ENCODE assay signal across 10 mouse cellular contexts in genomic region chr10:70963599-70964193, GRCm38 (mm10).
DNase-seq lines count a peak whose midpoint lies in the region; ATAC-seq and TF ChIP-seq lines count a peak whose summit lies in the region.
"Had no signal": no experiment of that assay in that cellular context is flagged by ENCODE, and none has a peak within 500 bp of the region (broad histone marks: within the 10 kb centered on the region; RNA-seq: fewer than 3 reads in every experiment).

No protein-coding gene starts in this region.

- no peak for TF ChIP-seq POLR2A in cortical plate, adult 2 months (IDR thresholded peaks at IDR 0.05; ENCODE audit: extremely low read depth, insufficient read depth, low read length)

- no peak overlapping the region for H3K4me3 ChIP-seq in hindbrain, embryonic 14.5 days (replicated peaks; ENCODE audit: low read length)
- H3K4me3 ChIP-seq in hindbrain, embryonic 16.5 days (ENCODE audit: low read length) = no peak overlapping the region
- no peak overlapping the region for H3K4me3 ChIP-seq in cortical plate, adult 2 months (ENCODE audit: insufficient read depth, low read length)
- no peak overlapping the region for H3K4me3 ChIP-seq in lung, embryonic 14.5 days (ENCODE audit: low read depth, low read length)
- H3K4me3 ChIP-seq: embryonic facial prominence, embryonic 15.5 days; liver, embryonic 15.5 days had no signal

- H3K4me1 ChIP-seq in hindbrain, embryonic 14.5 days (replicated peaks; ENCODE audit: control insufficient read depth, insufficient read depth, low read length) = no peaks in the 10 kb centered on the region
- no peaks in the 10 kb centered on the region for H3K4me1 ChIP-seq in hindbrain, embryonic 16.5 days (ENCODE audit: control insufficient read depth, insufficient read depth, low read depth, low read length)
- H3K4me1 ChIP-seq in cortical plate, adult 2 months (ENCODE audit: control insufficient read depth, insufficient read depth, low read length) = no peaks in the 10 kb centered on the region
- H3K4me1 ChIP-seq in lung, embryonic 14.5 days (ENCODE audit: insufficient read depth) = 0 out of 2 replicates have a peak, but pooled peaks cover 2% of the 10 kb centered on the region
- H3K4me1 ChIP-seq: liver, embryonic 15.5 days had no signal

- no peaks in the 10 kb centered on the region for H3K36me3 ChIP-seq in hindbrain, embryonic 14.5 days (replicated peaks; ENCODE audit: control insufficient read depth, insufficient read depth)
- no peaks in the 10 kb centered on the region for H3K36me3 ChIP-seq in hindbrain, embryonic 16.5 days (ENCODE audit: control insufficient read depth, insufficient read depth, low read length)
- H3K36me3 ChIP-seq in lung, embryonic 14.5 days (ENCODE audit: insufficient read depth) = no peaks in the 10 kb centered on the region
- H3K36me3 ChIP-seq: embryonic facial prominence, embryonic 15.5 days; liver, embryonic 15.5 days had no signal

- peak; percentile 95 for DNase-seq in hindbrain, embryonic 14.5 days (ENCODE audit: low spot score)
- DNase-seq in 3134 (ENCODE audit: extremely low read depth, insufficient read length, low spot score) (peak; percentile 24), ES-CJ7 (ENCODE audit: low read depth, low spot score) (peak; percentile 72)
- DNase-seq in lung, embryonic 14.5 days = peak; percentile 91
- no peak for DNase-seq in urinary bladder, postnatal 10 days (ENCODE audit: low spot score)
- DNase-seq in frontal cortex, postnatal 14 days (ENCODE audit: low spot score in 2 of 2) = no peak

- no peak for ATAC-seq in hindbrain, embryonic 14.5 days (ENCODE audit: low FRiP score)
- no peak for ATAC-seq in hindbrain, embryonic 16.5 days
- no peak for ATAC-seq in lung, embryonic 14.5 days (ENCODE audit: insufficient read depth)

- no peak overlapping the region for H3K9ac ChIP-seq in hindbrain, embryonic 14.5 days
- no peak overlapping the region for H3K9ac ChIP-seq in hindbrain, embryonic 16.5 days (ENCODE audit: low read depth, low read length)
- no peak overlapping the region for H3K9ac ChIP-seq in lung, embryonic 14.5 days
- H3K9ac ChIP-seq: embryonic facial prominence, embryonic 15.5 days; liver, embryonic 15.5 days had no signal

- H3K9me3 ChIP-seq in hindbrain, embryonic 14.5 days (ENCODE audit: control insufficient read depth, low read length) = no peaks in the 10 kb centered on the region
- no peaks in the 10 kb centered on the region for H3K9me3 ChIP-seq in hindbrain, embryonic 16.5 days (ENCODE audit: control insufficient read depth, low read length)
- no peaks in the 10 kb centered on the region for H3K9me3 ChIP-seq in lung, embryonic 14.5 days (ENCODE audit: low read depth, low read length)
- H3K9me3 ChIP-seq: embryonic facial prominence, embryonic 15.5 days; liver, embryonic 15.5 days had no signal

- WGBS in hindbrain, embryonic 14.5 days = 54% methylated on average over 8 of the region's 8 CpGs
- 54% methylated on average over 8 of the region's 8 CpGs for WGBS in hindbrain, embryonic 16.5 days
- WGBS in lung, embryonic 14.5 days = 46% methylated on average over 8 of the region's 8 CpGs

- H3K4me2 ChIP-seq in hindbrain, embryonic 14.5 days (replicated peaks) = no peak overlapping the region
- no peak overlapping the region for H3K4me2 ChIP-seq in hindbrain, embryonic 16.5 days (ENCODE audit: low read length)
- H3K4me2 ChIP-seq in lung, embryonic 14.5 days = no peak overlapping the region
- H3K4me2 ChIP-seq: embryonic facial prominence, embryonic 15.5 days; liver, embryonic 15.5 days had no signal

- peak; percentile 29; the same call in 1 of the 2 replicates for TF ChIP-seq CTCF in cortical plate, adult 2 months (IDR thresholded peaks at IDR 0.05; ENCODE audit: extremely low read depth, insufficient read depth, low read length)
- TF ChIP-seq CTCF in lung, embryonic 14.5 days (IDR thresholded peaks at IDR 0.05; ENCODE audit: low read depth) = peak; percentile 79

- H3K27ac ChIP-seq in hindbrain, embryonic 14.5 days = no peak overlapping the region
- H3K27ac ChIP-seq in hindbrain, embryonic 16.5 days (ENCODE audit: low read depth, low read length) = no peak overlapping the region
- H3K27ac ChIP-seq in cortical plate, adult 2 months (ENCODE audit: insufficient read depth, low read length) = no peak overlapping the region
- no peak overlapping the region for H3K27ac ChIP-seq in lung, embryonic 14.5 days (ENCODE audit: low read depth)
- H3K27ac ChIP-seq: embryonic facial prominence, embryonic 15.5 days; liver, embryonic 15.5 days had no signal

- no peaks in the 10 kb centered on the region for H3K27me3 ChIP-seq in hindbrain, embryonic 14.5 days (ENCODE audit: control insufficient read depth, insufficient read depth, low read length)
- no peaks in the 10 kb centered on the region for H3K27me3 ChIP-seq in hindbrain, embryonic 16.5 days (replicated peaks; ENCODE audit: control insufficient read depth, insufficient read depth, low read length)
- no peaks in the 10 kb centered on the region for H3K27me3 ChIP-seq in lung, embryonic 14.5 days (ENCODE audit: insufficient read depth, low read length)
- H3K27me3 ChIP-seq: embryonic facial prominence, embryonic 15.5 days; liver, embryonic 15.5 days had no signal

Comparison
In these comparisons a context has a peak if more than half of its experiments do, and no peak if none do; other contexts are left out.
1. DNase-seq: peak in hindbrain, embryonic 14.5 days (single experiment), 3134 (single experiment), ES-CJ7 (single experiment) and lung, embryonic 14.5 days (single experiment); none in urinary bladder, postnatal 10 days (single experiment) and frontal cortex, postnatal 14 days (0 of 2).